Mouse (Mus musculus) kidney, embryonic 14.5 days (tissue): ENCODE data around the gene Mvb12a. TPM values are rescaled to one million over a fixed set of nuclear protein-coding genes. Genes with fewer than 3 reads are reported as not detected.
A peak's percentile ranks its signal among the peaks of the same experiment; 100 is the strongest.

Source experiments
- ATAC-seq: fragments of 200-750 bp; cut with Nextera tagmentation; 2 replicates; pipeline ENCODE4 v1.8.0; 2017; ENCODE audit warnings: moderate number of reproducible peaks, mild to moderate bottlenecking, moderate TSS enrichment, moderate library complexity; ENCODE audit not compliant: low FRiP score, low TSS enrichment
- H3K27ac ChIP-seq: fragments of 300-500 bp; sonication (generic); 2 replicates; pipeline ENCODE4 v1.5.1; 2014; ENCODE audit warnings: low read depth, mild to moderate bottlenecking, low read length, moderate library complexity, mixed read lengths
- H3K27me3 ChIP-seq: fragments of 300-500 bp; sonication (generic); 2 replicates; pipeline ENCODE4 v1.6.1; 2014; ENCODE audit warnings: mild to moderate bottlenecking, low read length; ENCODE audit not compliant: control insufficient read depth, insufficient read depth
- H3K36me3 ChIP-seq: fragments of 300-500 bp; sonication (generic); 2 replicates; pipeline ENCODE4 v1.6.1; 2014; ENCODE audit warnings: low read length, mixed read lengths; ENCODE audit not compliant: control insufficient read depth, insufficient read depth
- H3K4me1 ChIP-seq: fragments of 300-500 bp; sonication (generic); 2 replicates; pipeline ENCODE4 v1.6.1; 2014; ENCODE audit warnings: low read length, mixed read lengths; ENCODE audit not compliant: control insufficient read depth, insufficient read depth
- H3K4me2 ChIP-seq: fragments of 300-500 bp; sonication (generic); replicated peaks from 2 replicates; pipeline ENCODE4 v1.6.1; 2014; ENCODE audit warnings: low read depth, mild to moderate bottlenecking, low read length
- H3K4me3 ChIP-seq: fragments of 300-500 bp; sonication (generic); 2 replicates; pipeline ENCODE4 v1.5.1; 2014; ENCODE audit warnings: mild to moderate bottlenecking, low read length
- H3K9ac ChIP-seq: fragments of 300-500 bp; sonication (generic); 2 replicates; pipeline ENCODE4 v1.6.1; 2014; ENCODE audit warnings: low read depth, mild to moderate bottlenecking, low read length, moderate library complexity
- H3K9me3 ChIP-seq: fragments of 300-500 bp; sonication (generic); 2 replicates; pipeline ENCODE4 v1.6.1; 2016; ENCODE audit warnings: low read length; ENCODE audit not compliant: control insufficient read depth
- WGBS: fragments of 180-500 bp; shearing (Covaris S2); extraction: QIAGEN DNeasy Blood & Tissue Kit; methylation state at CpG from one replicate; pipeline ENCODE4 v1.1.7; 2014; 5-methylcytosine and 5-hydroxymethylcytosine counted together
- polyA plus RNA-seq: library from polyadenylated mRNA; unstranded; fragments of >200 nt; fragmentation: Nextera tagmentation; extraction: Ambion mirVana; gene quantifications from 2 replicates; pipeline ENCODE4 v1.2.1, GENCODE M21; 2014

Gene Mvb12a
- polyA plus RNA-seq, 1 experiment from 2014 or later: 98.7 TPM

DNA sequence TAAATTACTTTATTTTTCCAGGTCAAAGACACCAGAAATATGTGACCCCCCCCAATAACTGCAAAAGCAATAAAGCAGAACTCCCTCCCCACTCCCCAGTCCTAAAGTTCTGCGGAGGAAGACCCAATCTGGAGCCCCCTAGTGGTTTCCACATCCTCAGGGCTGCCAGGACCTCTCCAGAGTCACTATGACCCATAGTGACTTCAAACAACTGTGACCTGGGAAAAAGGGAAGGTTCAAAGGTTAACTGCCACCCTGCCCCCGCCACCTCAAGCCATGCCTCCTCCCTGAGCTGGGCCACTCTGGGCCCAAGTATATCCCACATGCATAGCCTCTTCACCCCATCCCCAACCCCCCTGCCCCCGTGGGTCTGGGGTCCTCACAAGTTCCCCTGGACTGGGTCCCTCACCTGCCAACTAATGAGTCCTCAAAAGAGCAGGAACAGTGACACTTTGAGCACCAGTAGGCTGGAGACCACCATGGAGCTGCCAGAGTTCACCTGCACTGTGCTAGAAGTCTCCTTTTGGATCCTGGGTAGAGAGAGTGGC is 8.4 kb upstream of the Mvb12a start:
- Histone ChIP-seq H3K4me3 (no peak overlapping the region), H3K9me3 (no peaks in the 10 kb centered on the region), H3K27ac (no peak overlapping the region), H3K9ac (no peak overlapping the region), H3K36me3 (no peaks in the 10 kb centered on the region), H3K4me2 (no peak overlapping the region), H3K4me1 (0 out of 2 replicates have a peak, but pooled peaks cover 11% of the 10 kb centered on the region), H3K27me3 (no peaks in the 10 kb centered on the region)
- no peak for ATAC-seq
- 29% methylated on average over 3 of the region's 3 CpGs for WGBS

DNA sequence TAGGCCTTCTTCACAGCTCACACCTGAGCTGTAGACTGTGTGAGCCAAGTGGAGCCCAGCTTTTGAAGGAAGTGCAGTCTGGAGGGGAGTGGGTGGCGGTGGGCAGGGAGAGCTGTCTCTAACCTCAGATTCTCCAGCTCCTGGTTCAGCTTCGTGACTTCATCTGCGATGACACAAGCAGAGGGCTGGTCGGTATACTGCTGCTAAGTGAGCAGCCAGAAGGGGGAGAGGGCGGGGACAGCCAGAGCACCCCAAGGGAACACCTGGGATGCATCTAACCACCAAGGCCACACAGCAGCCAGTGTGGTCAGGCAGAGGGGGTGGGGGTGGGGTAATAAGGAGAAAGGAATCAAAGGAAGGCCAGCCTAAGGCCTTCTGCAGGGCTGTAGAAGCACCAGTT is 7.1 kb upstream of the Mvb12a start:
- no peaks in the 10 kb centered on the region for H3K9me3 ChIP-seq
- 0 out of 2 replicates have a peak overlapping the region, but pooled peaks have one; percentile 17 for H3K4me2 ChIP-seq
- no peak overlapping the region for H3K4me3 ChIP-seq
- H3K27me3 ChIP-seq: no peaks in the 10 kb centered on the region
- H3K27ac ChIP-seq: no peak overlapping the region
- ATAC-seq: peak; percentile 19; the same call in 1 of the 2 replicates
- H3K36me3 ChIP-seq: no peaks in the 10 kb centered on the region
- WGBS: 67% methylated on average over 5 of the region's 5 CpGs
- H3K9ac ChIP-seq: 0 out of 2 replicates have a peak overlapping the region, but pooled peaks have one; percentile 12
- H3K4me1 ChIP-seq: 0 out of 2 replicates have a peak, but pooled peaks cover 8% of the 10 kb centered on the region

DNA sequence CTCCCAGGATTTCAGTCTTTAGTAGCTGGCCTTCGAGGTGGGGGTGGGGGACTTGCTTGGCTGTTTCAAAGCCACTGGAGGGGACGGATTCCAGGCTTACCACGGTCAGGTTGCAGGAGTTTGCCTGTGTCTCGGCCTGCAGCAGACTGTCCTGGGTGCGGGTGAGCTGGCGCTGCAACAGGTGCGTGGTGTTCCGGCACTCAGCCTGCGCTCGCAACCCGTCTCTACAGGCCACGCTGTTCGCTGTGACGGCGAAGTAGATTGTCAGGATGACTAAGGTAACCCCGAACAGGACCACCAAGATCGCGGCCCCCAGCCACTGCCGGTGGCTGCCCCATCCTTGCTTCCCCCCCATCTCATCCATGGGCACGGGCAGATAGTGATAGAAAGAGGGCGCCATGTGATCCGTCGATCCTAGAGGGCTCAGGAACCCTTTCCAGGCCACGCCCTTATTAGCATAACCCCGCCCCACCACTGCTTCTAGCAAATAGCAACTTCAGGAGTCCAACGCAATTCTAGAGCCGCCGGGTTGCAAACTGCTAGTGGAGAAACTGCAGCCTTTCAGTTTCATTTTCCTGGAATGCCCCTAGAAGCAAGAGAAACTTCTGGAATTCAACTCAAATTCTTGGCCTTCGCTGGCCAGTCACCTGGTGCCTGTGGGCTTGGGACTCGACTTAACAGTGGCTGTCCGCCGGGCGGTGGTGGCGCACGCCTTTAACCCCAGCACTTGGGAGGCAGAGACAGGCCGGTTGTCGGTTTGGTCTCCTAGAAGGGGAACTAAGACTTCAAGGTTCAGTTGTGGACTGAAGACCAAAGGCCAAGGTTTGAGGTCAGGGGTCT is 5.5 kb upstream of the Mvb12a start, which contains the start of gene Bst2:
TSS of gene Bst2 (minus strand) at position 429 of the 840 bp plus-strand sequence.
- Histone ChIP-seq H3K4me3 (peak within 1 kb of the TSS; percentile 34), H3K9ac (peak within 1 kb of the TSS; percentile 24; the same call in 1 of the 2 replicates), H3K36me3 (no peaks in the 10 kb centered on the region), H3K27ac (peak within 1 kb of the TSS; percentile 59; the same call in 1 of the 2 replicates), H3K9me3 (no peaks in the 10 kb centered on the region), H3K27me3 (no peaks in the 10 kb centered on the region), H3K4me1 (0 out of 2 replicates have a peak, but pooled peaks cover 5% of the 10 kb centered on the region), H3K4me2 (peak within 1 kb of the TSS; percentile 50)
- peak; percentile 71 for ATAC-seq
- whole genome bisulfite sequencing: 2% methylated on average over 37 of the region's 37 CpGs

DNA sequence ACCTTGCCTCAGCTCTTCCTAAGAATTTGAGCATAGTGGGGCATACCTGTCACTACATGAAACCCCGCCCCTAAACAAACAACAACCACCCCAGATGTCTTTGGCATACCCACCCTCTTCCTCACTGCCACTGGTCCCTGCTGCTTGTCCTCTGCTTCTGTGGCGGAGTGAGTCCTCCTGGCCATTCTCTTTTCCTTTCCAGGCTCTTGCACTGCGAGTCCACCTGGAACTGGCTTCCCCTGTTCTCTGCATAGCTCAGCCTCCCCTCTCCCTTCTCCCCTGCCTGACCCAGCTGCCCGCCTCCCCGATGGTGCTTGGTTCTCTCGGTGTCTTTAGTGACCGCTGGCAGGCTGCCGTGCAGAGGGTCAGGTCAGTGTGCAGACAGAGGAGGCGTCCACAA is 1.0 kb downstream of the Mvb12a start:
- Histone ChIP-seq H3K9me3 (no peaks in the 10 kb centered on the region), H3K4me3 (peak overlapping the region; percentile 71), H3K36me3 (peaks cover 34% of the 10 kb centered on the region), H3K9ac (no peak overlapping the region; the same call in 1 of the 2 replicates), H3K4me1 (peaks cover 6% of the 10 kb centered on the region; the same call in 1 of the 2 replicates), H3K27ac (no peak overlapping the region), H3K4me2 (peak overlapping the region; percentile 87), H3K27me3 (no peaks in the 10 kb centered on the region)
- WGBS: 83% methylated on average over 9 of the region's 9 CpGs
- no peak for ATAC-seq

DNA sequence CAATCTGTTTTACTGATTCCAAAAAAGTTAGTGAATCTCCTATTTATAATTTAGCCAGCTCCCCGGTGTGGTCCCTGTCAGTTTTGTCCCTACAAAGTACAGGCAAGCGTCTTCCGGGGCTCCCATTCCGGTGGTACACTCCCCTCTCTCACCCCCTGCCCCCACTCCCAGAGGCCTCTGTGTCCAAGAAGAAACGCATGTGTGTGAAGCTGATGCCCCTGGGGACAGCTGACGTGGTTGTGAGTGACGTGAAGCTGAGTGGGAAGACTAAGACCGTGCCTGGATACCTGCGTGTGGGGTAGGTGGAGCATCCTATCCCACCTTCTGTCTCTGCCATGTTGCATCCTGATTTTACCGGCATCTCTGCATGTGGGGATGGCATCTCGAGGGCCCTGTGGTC is 2.3 kb downstream of the Mvb12a start:
- Histone ChIP-seq H3K27me3 (no peaks in the 10 kb centered on the region), H3K4me1 (peaks cover 6% of the 10 kb centered on the region; the same call in 1 of the 2 replicates), H3K4me3 (no peak overlapping the region), H3K9me3 (no peaks in the 10 kb centered on the region), H3K27ac (no peak overlapping the region), H3K4me2 (no peak overlapping the region), H3K36me3 (peaks cover 34% of the 10 kb centered on the region), H3K9ac (no peak overlapping the region)
- no peak for ATAC-seq
- WGBS: 93% methylated on average over 11 of the region's 11 CpGs

DNA sequence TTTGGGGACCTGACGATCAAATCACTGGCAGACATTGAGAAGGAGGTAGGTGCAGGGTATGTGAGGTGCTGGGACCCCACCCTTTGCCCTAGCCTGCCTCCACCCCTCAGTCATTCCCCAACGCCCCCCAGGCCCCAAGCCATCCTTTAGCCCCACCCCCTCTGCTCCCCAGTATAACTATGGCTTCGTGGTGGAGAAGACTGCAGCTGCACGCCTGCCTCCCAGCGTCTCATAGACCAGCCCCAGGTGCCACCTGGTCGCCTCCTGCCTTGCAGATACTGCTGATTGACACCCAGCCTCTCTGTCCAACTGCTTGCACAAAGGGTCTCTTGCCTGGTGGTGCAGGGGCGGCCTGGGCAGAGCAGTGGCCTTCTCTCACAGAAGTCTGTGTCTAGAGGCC is 4.9 kb downstream of the Mvb12a start:
- ATAC-seq: no peak
- peaks cover 9% of the 10 kb centered on the region; the same call in 1 of the 2 replicates for H3K4me1 ChIP-seq
- H3K4me2 ChIP-seq: no peak overlapping the region
- H3K9ac ChIP-seq: no peak overlapping the region
- H3K9me3 ChIP-seq: no peaks in the 10 kb centered on the region
- no peak overlapping the region for H3K27ac ChIP-seq
- WGBS: 90% methylated on average over 7 of the region's 7 CpGs
- no peaks in the 10 kb centered on the region for H3K27me3 ChIP-seq
- no peak overlapping the region for H3K4me3 ChIP-seq
- H3K36me3 ChIP-seq: peaks cover 34% of the 10 kb centered on the region

DNA sequence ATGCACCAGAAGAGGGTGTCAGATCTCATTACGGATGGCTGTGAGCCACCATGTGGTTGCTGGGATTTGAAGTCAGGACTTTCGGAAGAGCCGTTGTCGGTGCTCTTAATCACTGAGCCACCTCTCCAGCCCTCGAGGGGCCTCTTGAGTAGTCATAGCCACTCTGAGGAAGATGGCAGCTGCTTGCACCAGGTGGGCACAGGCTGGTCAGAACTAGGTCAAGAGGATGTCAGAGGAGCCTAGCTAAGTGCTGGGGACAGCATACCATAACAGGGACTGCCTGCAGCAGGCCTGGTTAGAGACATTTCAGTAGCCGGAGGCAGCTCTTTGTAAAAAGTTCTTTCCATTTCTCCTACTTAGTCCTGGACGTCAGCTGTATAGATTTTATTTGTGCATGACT is 8.0 kb downstream of the Mvb12a start:
- Histone ChIP-seq H3K9ac (no peak overlapping the region), H3K4me2 (no peak overlapping the region), H3K4me1 (0 out of 2 replicates have a peak, but pooled peaks cover 6% of the 10 kb centered on the region), H3K27me3 (no peaks in the 10 kb centered on the region), H3K36me3 (peaks cover 27% of the 10 kb centered on the region), H3K27ac (peak overlapping the region; percentile 8; the same call in 1 of the 2 replicates), H3K9me3 (no peaks in the 10 kb centered on the region), H3K4me3 (no peak overlapping the region)
- WGBS: 68% methylated on average over 7 of the region's 7 CpGs
- ATAC-seq: no peak

DNA sequence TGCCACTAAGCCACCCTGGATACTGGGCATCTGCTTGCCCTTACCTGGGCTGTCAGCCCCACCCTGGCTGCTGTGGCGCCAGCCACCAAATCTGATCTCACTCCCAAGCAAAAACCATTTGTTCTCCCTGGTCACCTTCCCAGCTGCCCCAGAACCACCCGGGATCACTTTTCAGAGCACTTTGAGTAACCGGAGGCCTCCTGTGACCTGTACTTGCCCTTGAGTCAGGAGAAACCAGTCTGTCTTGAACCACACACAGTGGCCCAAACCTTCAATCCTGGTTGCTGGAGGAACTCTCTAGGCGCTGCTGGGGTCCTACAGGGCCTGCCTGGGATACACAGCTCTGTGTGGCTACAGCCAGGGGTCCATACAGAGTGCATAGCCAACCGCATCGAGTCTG is 10.0 kb downstream of the Mvb12a start:
- Histone ChIP-seq H3K9me3 (no peaks in the 10 kb centered on the region), H3K9ac (no peak overlapping the region), H3K36me3 (peaks cover 9% of the 10 kb centered on the region; the same call in 1 of the 2 replicates), H3K27me3 (no peaks in the 10 kb centered on the region; the same call in 1 of the 2 replicates), H3K4me2 (no peak overlapping the region), H3K4me1 (0 out of 2 replicates have a peak, but pooled peaks cover 6% of the 10 kb centered on the region), H3K27ac (peak overlapping the region; percentile 78), H3K4me3 (no peak overlapping the region)
- ATAC-seq: peak; percentile 54
- WGBS: 24% methylated on average over 6 of the region's 6 CpGs
